Mouse (Mus musculus) liver, embryonic 12.5 days (tissue): ENCODE measurements around the gene Anapc11. TPM values are rescaled to one million over a fixed set of nuclear protein-coding genes. Genes with fewer than 3 reads are reported as not detected.
"Not testable (repeated sequence)": the region's sequence is repeated elsewhere in the genome, so short reads cannot be mapped to it uniquely, and the experiment has no call there.

ENCODE experiments used
- ATAC-seq: fragments of 200-750 bp; cut with Nextera tagmentation; 2 replicates; pipeline ENCODE4 v1.8.0; 2017; ENCODE audit warnings: moderate number of reproducible peaks, mild to moderate bottlenecking, moderate library complexity
- H3K27ac ChIP-seq: fragments of 300-500 bp; sonication (generic); 2 replicates; pipeline ENCODE4 v1.5.1; 2016; ENCODE audit warnings: mild to moderate bottlenecking
- H3K27me3 ChIP-seq: fragments of 300-500 bp; sonication (generic); replicated peaks from 2 replicates; pipeline ENCODE4 v1.6.1; 2016; ENCODE audit warnings: mild to moderate bottlenecking, moderate library complexity
- H3K36me3 ChIP-seq: fragments of 300-500 bp; sonication (generic); 2 replicates; pipeline ENCODE4 v1.6.1; 2016; ENCODE audit warnings: mild to moderate bottlenecking, moderate library complexity
- H3K4me1 ChIP-seq: fragments of 300-500 bp; sonication (generic); 2 replicates; pipeline ENCODE4 v1.6.1; 2016
- H3K4me2 ChIP-seq: fragments of 300-500 bp; sonication (generic); 2 replicates; pipeline ENCODE4 v1.6.1; 2016; ENCODE audit warnings: mild to moderate bottlenecking, moderate library complexity
- H3K4me3 ChIP-seq: fragments of 300-500 bp; sonication (generic); 2 replicates; pipeline ENCODE4 v1.5.1; 2016; ENCODE audit warnings: mild to moderate bottlenecking, moderate library complexity
- H3K9ac ChIP-seq: fragments of 300-500 bp; sonication (generic); 2 replicates; pipeline ENCODE4 v1.6.1; 2016; ENCODE audit warnings: mild to moderate bottlenecking, moderate library complexity
- H3K9me3 ChIP-seq: fragments of 300-500 bp; sonication (generic); replicated peaks from 2 replicates; pipeline ENCODE4 v1.6.1; 2016; ENCODE audit warnings: mild to moderate bottlenecking, moderate library complexity
- WGBS: fragments of 180-500 bp; shearing (Covaris S2); methylation state at CpG from one replicate; pipeline ENCODE4 v1.1.7; 2016; ENCODE audit not compliant: insufficient replicate concordance; 5-methylcytosine and 5-hydroxymethylcytosine counted together
- polyA plus RNA-seq: library from polyadenylated mRNA; unstranded; fragments of >200 nt; fragmentation: Nextera tagmentation; extraction: Ambion mirVana; gene quantifications from 2 replicates; pipeline ENCODE4 v1.2.1, GENCODE M21; 2016

Anapc11 gene
- 118 and 120 TPM in 2 replicates for polyA plus RNA-seq

GRCm38 (mm10) chr11:120598283-120598989, at the start of gene Anapc11, which contains the start of gene Alyref:
Gene Anapc11 (plus strand): TSS chr11:120598421.
Gene Alyref (minus strand): TSS chr11:120598365.
- Histone ChIP-seq H3K4me2 (peak within 1 kb of the TSS; percentile 93), H3K27ac (peak within 1 kb of the TSS; percentile 96), H3K4me3 (peak within 1 kb of the TSS; percentile 95), H3K9me3 (no peaks in the 10 kb centered on the region), H3K4me1 (peaks cover 78% of the 10 kb centered on the region), H3K36me3 (peaks cover 73% of the 10 kb centered on the region), H3K27me3 (no peaks in the 10 kb centered on the region), H3K9ac (peak within 1 kb of the TSS; percentile 100)
- peak; percentile 97 for ATAC-seq
- 1% methylated on average over 88 of the region's 88 CpGs for WGBS

GRCm38 (mm10) chr11:120548786-120549167, 49.4 kb upstream of the Anapc11 start:
- H3K27ac ChIP-seq: peak overlapping the region; percentile 94
- peaks cover 38% of the 10 kb centered on the region for H3K4me1 ChIP-seq
- no peaks in the 10 kb centered on the region for H3K27me3 ChIP-seq
- peak overlapping the region; percentile 94 for H3K9ac ChIP-seq
- peak overlapping the region; percentile 91 for H3K4me2 ChIP-seq
- no peaks in the 10 kb centered on the region for H3K9me3 ChIP-seq
- no peak for ATAC-seq
- H3K36me3 ChIP-seq: peaks cover 13% of the 10 kb centered on the region
- 15% methylated on average over 7 of the region's 7 CpGs for WGBS
- peak overlapping the region; percentile 79 for H3K4me3 ChIP-seq

- Histone ChIP-seq H3K4me2 (peak within 1 kb of the TSS; percentile 91), H3K27me3 (no peaks in the 10 kb centered on the region), H3K36me3 (peaks cover 7% of the 10 kb centered on the region), H3K27ac (peak within 1 kb of the TSS; percentile 94), H3K9me3 (no peaks in the 10 kb centered on the region), H3K4me3 (peak within 1 kb of the TSS; percentile 79), H3K9ac (peak within 1 kb of the TSS; percentile 94), H3K4me1 (peaks cover 38% of the 10 kb centered on the region)
- ATAC-seq: peak; percentile 92
- WGBS: 2% methylated on average over 81 of the region's 87 CpGs
These were observed 48.9 kb upstream of the Anapc11 start, which contains the start of gene Mcrip1 for GRCm38 (mm10) chr11:120549168-120549945. Gene Mcrip1 (minus strand): TSS chr11:120549727.

- Histone ChIP-seq H3K4me1 (peaks cover 41% of the 10 kb centered on the region), H3K4me2 (peak overlapping the region; percentile 91), H3K4me3 (peak overlapping the region; percentile 79), H3K9ac (peak overlapping the region; percentile 94), H3K27ac (peak overlapping the region; percentile 94), H3K9me3 (no peaks in the 10 kb centered on the region), H3K27me3 (no peaks in the 10 kb centered on the region), H3K36me3 (no peaks in the 10 kb centered on the region)
- ATAC-seq: no peak
- 66% methylated on average over 11 of the region's 11 CpGs for WGBS
These were observed 48.0 kb upstream of the Anapc11 start for GRCm38 (mm10) chr11:120549986-120550809.

- Histone ChIP-seq H3K4me1 (peaks cover 38% of the 10 kb centered on the region), H3K27ac (peak within 1 kb of the TSS; percentile 94), H3K4me3 (peak within 1 kb of the TSS; percentile 79)
These were observed 47.3 kb upstream of the Anapc11 start, which contains the start of gene Ppp1r27 for GRCm38 (mm10) chr11:120550810-120551440. Gene Ppp1r27 (minus strand): TSS chr11:120551132.

GRCm38 (mm10) chr11:120552736-120553135, 45.5 kb upstream of the Anapc11 start:
- WGBS: 64% methylated on average over 5 of the region's 5 CpGs
- no peak overlapping the region for H3K4me2 ChIP-seq
- ATAC-seq: no peak

More at GRCm38 (mm10) chr11:120550810-120551440, 47.3 kb upstream of the Anapc11 start, which contains the start of gene Ppp1r27:
- H3K4me2 ChIP-seq: peak within 1 kb of the TSS; percentile 91
- no peaks in the 10 kb centered on the region for H3K9me3 ChIP-seq
- H3K9ac ChIP-seq: peak within 1 kb of the TSS; percentile 94
- ATAC-seq: no peak
- no peaks in the 10 kb centered on the region for H3K27me3 ChIP-seq
- WGBS: 89% methylated on average over 28 of the region's 28 CpGs
- no peaks in the 10 kb centered on the region for H3K36me3 ChIP-seq

GRCm38 (mm10) chr11:120554834-120555233, 43.4 kb upstream of the Anapc11 start:
- H3K4me3 ChIP-seq: no peak overlapping the region
- no peak for ATAC-seq
- H3K27ac ChIP-seq: no peak overlapping the region
- 59% methylated on average over 7 of the region's 7 CpGs for WGBS
- H3K9ac ChIP-seq: no peak overlapping the region
- H3K4me2 ChIP-seq: no peak overlapping the region
- peaks cover 11% of the 10 kb centered on the region for H3K36me3 ChIP-seq
- H3K4me1 ChIP-seq: peaks cover 12% of the 10 kb centered on the region
- H3K9me3 ChIP-seq: no peaks in the 10 kb centered on the region
- no peaks in the 10 kb centered on the region for H3K27me3 ChIP-seq

More at GRCm38 (mm10) chr11:120552736-120553135, 45.5 kb upstream of the Anapc11 start:
- H3K9me3 ChIP-seq: no peaks in the 10 kb centered on the region
- H3K9ac ChIP-seq: no peak overlapping the region
- H3K4me1 ChIP-seq: peaks cover 30% of the 10 kb centered on the region
- no peaks in the 10 kb centered on the region for H3K27me3 ChIP-seq
- H3K4me3 ChIP-seq: no peak overlapping the region
- no peak overlapping the region for H3K27ac ChIP-seq
- H3K36me3 ChIP-seq: no peaks in the 10 kb centered on the region

- H3K27me3 ChIP-seq: no peaks in the 10 kb centered on the region
- no peak overlapping the region for H3K4me2 ChIP-seq
- H3K4me3 ChIP-seq: no peak overlapping the region
- H3K4me1 ChIP-seq: peaks cover 8% of the 10 kb centered on the region
- H3K27ac ChIP-seq: no peak overlapping the region
- H3K36me3 ChIP-seq: peaks cover 16% of the 10 kb centered on the region
- ATAC-seq: no peak
- 66% methylated on average over 2 of the region's 2 CpGs for WGBS
- H3K9me3 ChIP-seq: no peaks in the 10 kb centered on the region
- H3K9ac ChIP-seq: no peak overlapping the region
These were observed 43.0 kb upstream of the Anapc11 start for GRCm38 (mm10) chr11:120555260-120555659.

GRCm38 (mm10) chr11:120558843-120559242, 39.4 kb upstream of the Anapc11 start:
- H3K9me3 ChIP-seq, H3K4me1 ChIP-seq, H3K4me2 ChIP-seq, H3K4me3 ChIP-seq, H3K9ac ChIP-seq, H3K27me3 ChIP-seq, H3K27ac ChIP-seq, ATAC-seq: not testable (repeated sequence)
- 72% methylated on average over 6 of the region's 6 CpGs for WGBS
- peaks cover 51% of the 10 kb centered on the region for H3K36me3 ChIP-seq

GRCm38 (mm10) chr11:120560952-120561728, 37.1 kb upstream of the Anapc11 start:
- no peak for ATAC-seq
- H3K36me3 ChIP-seq: peaks cover 74% of the 10 kb centered on the region
- 75% methylated on average over 13 of the region's 13 CpGs for WGBS
- H3K4me2 ChIP-seq: no peak overlapping the region
- no peaks in the 10 kb centered on the region for H3K27me3 ChIP-seq
- H3K9ac ChIP-seq: no peak overlapping the region
- H3K4me3 ChIP-seq: no peak overlapping the region
- H3K9me3 ChIP-seq: no peaks in the 10 kb centered on the region
- no peak overlapping the region for H3K27ac ChIP-seq
- no peaks in the 10 kb centered on the region for H3K4me1 ChIP-seq
